Mouse (Mus musculus) cerebellum, adult 2 months (tissue): Measurements from ENCODE around the gene Ssx2ip.

ENCODE experiments used
- CTCF ChIP-seq: fragments of 200-500 bp; IDR thresholded peaks from 2 replicates; pipeline ENCODE4 v1.5.1; 2011; ENCODE audit warnings: low read depth, mild to moderate bottlenecking, control low read depth, low read length, moderate library complexity, borderline replicate concordance; ENCODE audit not compliant: insufficient read depth
- POLR2A ChIP-seq: fragments of 200-500 bp; IDR thresholded peaks from 2 replicates; pipeline ENCODE4 v1.6.1; 2011; ENCODE audit warnings: low read length, control low read depth, borderline replicate concordance; ENCODE audit not compliant: insufficient read depth

- TF ChIP-seq CTCF (no peak), POLR2A (no peak)
These were observed 40.4 kb downstream of the Ssx2ip start for GRCm38 (mm10) chr3:146444880-146445279.
